Mouse (Mus musculus) C2C12 (cell line): ENCODE measurements at regions not wholly inside any gene's neighbourhood (a gene's known extent, or its start where the extent isn't known, plus 50 kb on each side); places are given as distances from the start of the nearest gene placed in this dataset.

ENCODE experiments used
- CTCF ChIP-seq: IDR thresholded peaks from one replicate; pipeline ENCODE4 v1.5.1; 2011; ENCODE audit not compliant: control insufficient read depth, insufficient read depth, insufficient read length
- MYOD1 ChIP-seq: IDR thresholded peaks from one replicate; pipeline ENCODE4 v1.6.1; 2011; ENCODE audit warnings: low read depth; ENCODE audit not compliant: control insufficient read depth, insufficient read length

DNA sequence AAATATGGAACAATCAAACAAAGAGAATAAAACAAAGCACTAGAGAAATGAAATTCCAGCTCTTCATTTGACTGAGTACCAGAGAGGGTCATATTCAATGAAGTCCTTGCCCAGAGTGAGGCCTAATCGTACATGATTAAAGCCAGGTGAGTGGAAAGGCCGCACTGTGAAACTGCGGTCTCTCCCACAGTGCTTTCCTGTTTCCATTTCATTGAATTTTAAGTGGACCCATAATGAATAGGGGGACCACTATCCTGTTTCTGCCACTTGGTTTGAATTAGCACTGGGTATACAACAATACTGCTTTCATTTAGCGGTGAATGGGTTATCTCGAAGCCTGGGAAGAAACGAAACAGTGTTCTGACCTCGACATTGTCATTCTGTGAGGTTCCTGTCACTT is 144.2 kb upstream of the Dkk2 start:
- TF ChIP-seq MYOD1 (no peak), CTCF (no peak)
